9 mouse cellular contexts compared by ENCODE assay signal in the genomic region with DNA sequence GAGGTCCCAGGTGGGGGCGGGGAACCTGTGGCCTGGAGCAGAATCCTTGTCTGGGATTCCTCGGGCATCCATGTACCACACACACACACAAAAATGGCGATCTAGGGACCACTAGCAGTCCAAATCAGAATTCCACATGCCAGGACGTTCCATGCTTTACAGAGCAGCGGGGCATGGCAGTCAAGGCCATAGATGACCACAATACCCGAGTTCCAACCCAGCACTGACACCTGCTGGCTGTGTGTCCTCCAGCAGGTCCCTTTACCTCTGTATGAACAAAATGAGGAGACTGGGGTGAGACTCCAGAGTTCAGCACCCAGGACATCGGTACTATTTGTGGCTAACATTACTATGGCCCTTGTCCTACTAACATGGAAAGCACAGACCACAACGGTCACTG.
DNase-seq lines count a peak whose midpoint lies in the region; ATAC-seq lines count a peak whose summit lies in the region.
"Had no signal": no experiment of that assay in that cellular context is flagged by ENCODE, and none has a peak within 500 bp of the region (broad histone marks: within the 10 kb centered on the region; RNA-seq: fewer than 3 reads in every experiment).

No protein-coding gene starts in this region.

- H3K27ac ChIP-seq in midbrain, embryonic 12.5 days (replicated peaks): peak overlapping the region; percentile 46
- H3K27ac ChIP-seq in midbrain, embryonic 11.5 days (ENCODE audit: low read depth, low read length): no peak overlapping the region
- peak overlapping the region; percentile 82 for H3K27ac ChIP-seq in neural tube, embryonic 13.5 days (replicated peaks)

- 74% methylated on average over 8 of the region's 8 CpGs for WGBS in midbrain, embryonic 12.5 days
- WGBS in midbrain, embryonic 11.5 days: 67% methylated on average over 8 of the region's 8 CpGs
- WGBS in neural tube, embryonic 13.5 days: 57% methylated on average over 8 of the region's 8 CpGs

- no peak overlapping the region for H3K9ac ChIP-seq in midbrain, embryonic 12.5 days (replicated peaks)
- H3K9ac ChIP-seq in midbrain, embryonic 11.5 days (ENCODE audit: low read length): no peak overlapping the region
- H3K9ac ChIP-seq in neural tube, embryonic 13.5 days: 0 out of 2 replicates have a peak overlapping the region, but pooled peaks have one; percentile 38

- no peak for ATAC-seq in midbrain, embryonic 12.5 days (ENCODE audit: low FRiP score, low read depth)
- no peak for ATAC-seq in midbrain, embryonic 11.5 days (ENCODE audit: low FRiP score)
- ATAC-seq in neural tube, embryonic 13.5 days (ENCODE audit: low read depth): 0 out of 2 replicates have a peak, but pooled peaks have one; percentile 12

- H3K9me3 ChIP-seq in midbrain, embryonic 12.5 days: no peaks in the 10 kb centered on the region
- H3K9me3 ChIP-seq in midbrain, embryonic 11.5 days (ENCODE audit: control insufficient read depth, low read length): no peaks in the 10 kb centered on the region
- no peaks in the 10 kb centered on the region for H3K9me3 ChIP-seq in neural tube, embryonic 13.5 days

- no peak overlapping the region for H3K4me3 ChIP-seq in midbrain, embryonic 12.5 days
- no peak overlapping the region for H3K4me3 ChIP-seq in midbrain, embryonic 11.5 days (ENCODE audit: low read depth, low read length)
- H3K4me3 ChIP-seq in neural tube, embryonic 13.5 days: no peak overlapping the region

- H3K27me3 ChIP-seq in midbrain, embryonic 12.5 days: no peaks in the 10 kb centered on the region
- H3K27me3 ChIP-seq in midbrain, embryonic 11.5 days (ENCODE audit: control insufficient read depth, insufficient read depth, low read length): no peaks in the 10 kb centered on the region
- H3K27me3 ChIP-seq in neural tube, embryonic 13.5 days: no peaks in the 10 kb centered on the region

- H3K4me2 ChIP-seq in midbrain, embryonic 12.5 days (replicated peaks): no peak overlapping the region
- no peak overlapping the region for H3K4me2 ChIP-seq in midbrain, embryonic 11.5 days
- H3K4me2 ChIP-seq in neural tube, embryonic 13.5 days: no peak overlapping the region; the same call in 1 of the 2 replicates

- peaks cover 25% of the 10 kb centered on the region; the same call in 1 of the 2 replicates for H3K4me1 ChIP-seq in midbrain, embryonic 12.5 days
- peaks cover 5% of the 10 kb centered on the region for H3K4me1 ChIP-seq in midbrain, embryonic 11.5 days (ENCODE audit: control insufficient read depth, insufficient read depth, low read length)
- H3K4me1 ChIP-seq in neural tube, embryonic 13.5 days (replicated peaks): peaks cover 65% of the 10 kb centered on the region

- DNase-seq in cerebellum, postnatal 10 days: peak; percentile 67 to 70
- no peak for DNase-seq in cerebellum, adult 9-10 months
- no peak for DNase-seq in midbrain, embryonic 11.5 days (ENCODE audit: low spot score, missing footprints)
- DNase-seq in embryo, embryonic 9.5 days (ENCODE audit: extremely low spot score): peak; percentile 31
- DNase-seq in urinary bladder, postnatal 10 days (ENCODE audit: low spot score): no peak
- DNase-seq in ovary, postnatal 10 days (ENCODE audit: low spot score): no peak

- H3K36me3 ChIP-seq in midbrain, embryonic 12.5 days: peaks cover 4% of the 10 kb centered on the region; the same call in 1 of the 2 replicates
- H3K36me3 ChIP-seq in midbrain, embryonic 11.5 days (ENCODE audit: control insufficient read depth, insufficient read depth, low read length): no peaks in the 10 kb centered on the region
- no peaks in the 10 kb centered on the region for H3K36me3 ChIP-seq in neural tube, embryonic 13.5 days
- H3K36me3 ChIP-seq: G1E had no signal

Comparison
In these comparisons a context has a peak if more than half of its experiments do, and no peak if none do; other contexts are left out.
1. DNase-seq: peak in cerebellum, postnatal 10 days (2 of 2) and embryo, embryonic 9.5 days (single experiment); none in cerebellum, adult 9-10 months (single experiment), midbrain, embryonic 11.5 days (single experiment), urinary bladder, postnatal 10 days (single experiment) and ovary, postnatal 10 days (single experiment).